Mouse (Mus musculus) frontal cortex, adult (tissue): ENCODE results near the gene Sntb2.

Experiments
- ATAC-seq: cut with Nextera tagmentation; 2 replicates; pipeline ENCODE4 v1.9.2; 2017; ENCODE audit warnings: mild to moderate bottlenecking, moderate library complexity, mixed read lengths; ENCODE audit not compliant: low TSS enrichment

Gene Sntb2

GRCm38 (mm10) chr8:106929921-106930320 is 5.6 kb upstream of the Sntb2 start:
- no peak for ATAC-seq

GRCm38 (mm10) chr8:106932376-106933065 is 3.0 kb upstream of the Sntb2 start:
- ATAC-seq, result no peak

GRCm38 (mm10) chr8:106933506-106934143 is 1.9 kb upstream of the Sntb2 start:
- no peak for ATAC-seq

- ATAC-seq, result no peak
These were observed 1.1 kb upstream of the Sntb2 start for GRCm38 (mm10) chr8:106934226-106934977.

- ATAC-seq, result peak; percentile 33
These were observed 438 bp downstream of the Sntb2 start for GRCm38 (mm10) chr8:106935899-106936477.

GRCm38 (mm10) chr8:106936478-106937051 is 1.0 kb downstream of the Sntb2 start:
- peak; percentile 7 for ATAC-seq

GRCm38 (mm10) chr8:106937081-106937800 is 1.7 kb downstream of the Sntb2 start:
- ATAC-seq, result peak; percentile 17; the same call in 1 of the 2 replicates

GRCm38 (mm10) chr8:106941806-106942205 is 6.3 kb downstream of the Sntb2 start:
- no peak for ATAC-seq

- no peak for ATAC-seq
These were observed 8.4 kb downstream of the Sntb2 start for GRCm38 (mm10) chr8:106943874-106944418.

GRCm38 (mm10) chr8:106944756-106945155 is 9.2 kb downstream of the Sntb2 start:
- peak; percentile 48 for ATAC-seq

- ATAC-seq, result peak; percentile 83
These were observed 13.2 kb downstream of the Sntb2 start for GRCm38 (mm10) chr8:106948678-106949243.

GRCm38 (mm10) chr8:106951707-106952106 is 16.2 kb downstream of the Sntb2 start:
- ATAC-seq, result no peak

- ATAC-seq, result no peak
These were observed 18.0 kb downstream of the Sntb2 start for GRCm38 (mm10) chr8:106953571-106953970.

GRCm38 (mm10) chr8:106957086-106957485 is 21.5 kb downstream of the Sntb2 start:
- no peak for ATAC-seq

GRCm38 (mm10) chr8:106958212-106958611 is 22.7 kb downstream of the Sntb2 start:
- ATAC-seq, result no peak

GRCm38 (mm10) chr8:106959626-106960025 is 24.1 kb downstream of the Sntb2 start:
- no peak for ATAC-seq

GRCm38 (mm10) chr8:106962322-106962721 is 26.8 kb downstream of the Sntb2 start:
- ATAC-seq, result peak; percentile 73

GRCm38 (mm10) chr8:106963365-106963764 is 27.8 kb downstream of the Sntb2 start:
- no peak for ATAC-seq

GRCm38 (mm10) chr8:106964573-106964972 is 29.0 kb downstream of the Sntb2 start:
- no peak for ATAC-seq

- ATAC-seq, result no peak
These were observed 34.4 kb downstream of the Sntb2 start for GRCm38 (mm10) chr8:106969964-106970363.

- no peak for ATAC-seq
These were observed 36.4 kb downstream of the Sntb2 start for GRCm38 (mm10) chr8:106971916-106972315.
